Mouse (Mus musculus): ENCODE data around the gene Rsg1. TPM values are rescaled to one million over a fixed set of nuclear protein-coding genes. Genes with fewer than 3 reads are reported as not detected.
A peak's percentile ranks its signal among the peaks of the same experiment; 100 is the strongest.

Rsg1 gene
- polyA plus RNA-seq, 1 experiment from 2014 or later, result 7.0 TPM

DNA sequence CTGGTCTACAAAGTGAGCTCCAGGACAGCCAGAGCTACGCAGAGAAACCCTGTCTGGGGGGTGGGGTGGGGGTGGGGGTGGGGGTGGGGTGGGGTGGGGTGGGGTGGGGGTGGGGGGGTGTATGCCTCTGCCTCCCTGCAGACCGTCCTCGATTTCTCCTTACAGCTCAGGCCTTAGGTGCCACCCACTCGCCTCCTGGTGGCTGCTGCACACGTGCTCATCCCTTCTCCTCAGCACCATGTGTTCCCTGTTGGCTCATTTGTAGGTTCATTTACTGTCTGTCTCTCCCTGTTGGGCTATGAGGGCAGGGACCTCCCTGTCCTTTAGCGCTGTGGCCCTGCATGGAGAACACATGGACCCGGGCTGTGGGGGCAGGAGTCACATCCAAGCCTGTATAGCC lies 57.5 kb downstream of the Rsg1 start:
- no peak overlapping the region for H3K27ac ChIP-seq
- peaks cover 23% of the 10 kb centered on the region for H3K27me3 ChIP-seq
- H3K4me3 ChIP-seq (replicated peaks), result no peak overlapping the region
- 0 out of 2 replicates have a peak, but pooled peaks cover 2% of the 10 kb centered on the region for H3K9me3 ChIP-seq
- 80% methylated on average over 6 of the region's 7 CpGs for WGBS
- H3K4me2 ChIP-seq, result no peak overlapping the region
- no peaks in the 10 kb centered on the region for H3K36me3 ChIP-seq (replicated peaks)
- H3K9ac ChIP-seq, result no peak overlapping the region
- H3K4me1 ChIP-seq, result peaks cover 23% of the 10 kb centered on the region; the same call in 1 of the 2 replicates
- ATAC-seq (ENCODE audit: low FRiP score), result no peak

DNA sequence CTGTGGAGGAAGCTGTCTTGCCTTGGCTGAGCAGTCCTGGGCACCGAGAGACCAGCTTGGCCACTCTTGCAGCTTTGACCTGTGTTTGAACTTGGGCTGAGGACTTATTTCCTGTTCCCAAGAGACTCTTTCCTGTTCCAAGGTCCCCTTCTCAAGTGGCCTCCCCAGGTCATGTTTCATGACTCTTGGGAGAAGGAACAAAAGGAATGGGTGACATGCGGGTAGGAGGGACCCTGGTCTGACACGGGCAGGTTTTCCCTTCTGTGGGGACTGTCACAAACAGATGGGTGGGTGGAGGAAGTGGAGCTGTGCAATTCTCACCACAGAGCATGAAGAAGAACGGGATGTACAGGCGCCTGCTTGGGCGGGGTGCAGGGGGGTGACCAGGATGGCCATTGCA lies 58.0 kb downstream of the Rsg1 start:
- WGBS, result 85% methylated on average over 6 of the region's 6 CpGs
- H3K27me3 ChIP-seq, result peaks cover 23% of the 10 kb centered on the region
- H3K4me3 ChIP-seq (replicated peaks), result no peak overlapping the region
- H3K9ac ChIP-seq, result no peak overlapping the region
- no peaks in the 10 kb centered on the region for H3K36me3 ChIP-seq (replicated peaks)
- no peak overlapping the region for H3K27ac ChIP-seq
- H3K9me3 ChIP-seq, result 0 out of 2 replicates have a peak, but pooled peaks cover 2% of the 10 kb centered on the region
- ATAC-seq (ENCODE audit: low FRiP score), result no peak
- H3K4me1 ChIP-seq, result peaks cover 23% of the 10 kb centered on the region; the same call in 1 of the 2 replicates
- H3K4me2 ChIP-seq, result no peak overlapping the region

DNA sequence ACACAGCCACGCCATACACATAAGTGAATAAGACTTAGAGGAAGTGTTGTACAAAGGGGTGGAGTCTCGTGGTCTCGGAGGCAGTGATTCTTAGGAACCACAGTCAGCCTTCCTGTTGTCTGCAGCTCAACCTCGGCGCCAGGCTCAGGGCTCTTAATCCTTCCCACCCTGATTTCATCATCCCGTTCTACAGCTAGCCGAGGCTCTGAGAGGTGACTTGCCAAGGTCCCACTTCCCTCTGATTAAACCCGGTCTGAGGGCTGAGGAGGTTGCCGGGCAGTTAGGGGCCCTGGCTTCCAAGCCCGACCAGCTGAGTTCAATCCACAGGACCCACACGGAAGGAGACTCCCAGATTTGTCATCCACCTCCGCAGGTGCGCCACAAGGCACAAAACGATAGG lies 59.1 kb downstream of the Rsg1 start:
- no peak overlapping the region for H3K9ac ChIP-seq
- no peak overlapping the region for H3K4me3 ChIP-seq (replicated peaks)
- peaks cover 23% of the 10 kb centered on the region; the same call in 1 of the 2 replicates for H3K4me1 ChIP-seq
- no peaks in the 10 kb centered on the region for H3K36me3 ChIP-seq (replicated peaks)
- H3K27me3 ChIP-seq, result peaks cover 28% of the 10 kb centered on the region
- WGBS, result 12% methylated on average over 14 of the region's 14 CpGs
- no peak overlapping the region for H3K27ac ChIP-seq
- peak overlapping the region; percentile 41 for H3K4me2 ChIP-seq
- H3K9me3 ChIP-seq, result 0 out of 2 replicates have a peak, but pooled peaks cover 2% of the 10 kb centered on the region
- peak; percentile 13; the same call in 1 of the 2 replicates for ATAC-seq (ENCODE audit: low FRiP score)

DNA sequence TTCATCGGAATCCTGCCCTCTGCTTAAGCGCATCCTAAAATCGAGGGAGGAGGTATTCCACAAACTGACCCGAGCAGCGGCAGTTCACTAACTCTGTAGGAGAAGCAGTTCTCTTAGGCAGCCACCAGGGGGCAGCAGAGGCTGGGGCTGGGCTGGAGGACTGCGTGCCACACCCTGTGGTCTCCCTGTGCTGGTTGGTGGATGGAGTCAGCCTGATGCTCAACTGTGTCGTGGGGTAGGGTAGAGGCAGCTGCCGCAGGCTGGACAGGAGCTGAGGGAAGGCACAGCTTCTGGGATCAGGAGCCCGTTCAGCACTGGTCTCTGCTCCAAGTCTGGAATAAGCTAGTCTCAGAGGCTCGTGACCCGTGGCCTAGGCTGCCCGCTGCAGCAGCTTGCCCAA lies 59.5 kb downstream of the Rsg1 start:
- H3K27me3 ChIP-seq, result peaks cover 28% of the 10 kb centered on the region

DNA sequence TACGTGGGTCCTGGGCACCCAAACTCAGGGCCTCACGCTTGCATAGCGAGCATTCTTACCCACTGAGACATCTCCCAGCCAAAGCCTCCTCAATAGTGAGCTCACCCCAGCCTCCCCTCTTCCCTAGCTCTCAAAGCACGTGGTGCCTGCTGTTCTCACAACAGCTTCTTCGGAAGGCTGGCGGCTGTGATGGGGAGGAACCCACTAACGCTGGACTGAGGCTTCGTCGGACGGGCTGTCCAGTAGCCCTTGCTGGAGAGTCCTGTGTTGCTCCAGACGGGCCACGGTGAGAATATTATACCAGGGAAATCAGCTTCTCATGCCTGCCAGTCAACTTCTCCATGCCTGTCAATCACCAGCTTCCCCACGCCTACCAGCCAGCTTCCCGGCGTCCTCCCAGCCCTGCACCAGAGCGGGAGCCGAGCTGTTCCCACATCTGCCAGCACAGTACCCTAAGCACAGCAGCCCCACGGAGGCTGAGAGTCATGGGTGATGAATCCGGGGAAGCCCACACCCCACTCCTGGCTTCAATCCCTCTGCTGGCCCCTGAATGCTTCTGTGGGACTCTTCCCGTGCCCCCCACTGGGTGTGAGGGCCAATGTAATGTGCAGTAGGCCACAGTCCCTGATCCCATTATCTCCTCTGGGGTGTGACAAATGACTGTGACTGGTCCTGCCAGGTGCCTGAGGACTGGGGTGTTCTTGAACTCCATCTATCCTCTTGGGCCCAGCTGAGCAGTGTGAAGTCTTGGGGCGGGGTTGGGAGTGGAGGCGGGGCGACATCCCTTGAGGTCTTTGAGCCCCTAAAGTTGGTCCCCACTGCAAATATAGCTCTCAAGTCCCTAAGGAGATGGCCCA lies 61.0 kb downstream of the Rsg1 start:
- peaks cover 28% of the 10 kb centered on the region for H3K27me3 ChIP-seq
- 47% methylated on average over 23 of the region's 23 CpGs for WGBS
- peaks cover 37% of the 10 kb centered on the region; the same call in 1 of the 2 replicates for H3K4me1 ChIP-seq
- H3K9ac ChIP-seq, result no peak overlapping the region
- H3K9me3 ChIP-seq, result no peaks in the 10 kb centered on the region
- ATAC-seq (ENCODE audit: low FRiP score), result peak; percentile 31; the same call in 1 of the 2 replicates
- H3K4me2 ChIP-seq, result no peak overlapping the region
- no peak overlapping the region for H3K27ac ChIP-seq
- H3K36me3 ChIP-seq (replicated peaks), result no peaks in the 10 kb centered on the region
- H3K4me3 ChIP-seq (replicated peaks), result no peak overlapping the region

More for the DNA sequence above, 59.5 kb downstream of the Rsg1 start:
- 20% methylated on average over 12 of the region's 12 CpGs for WGBS
- Histone ChIP-seq H3K4me3 (replicated peaks) (no peak overlapping the region), H3K9me3 (0 out of 2 replicates have a peak, but pooled peaks cover 1% of the 10 kb centered on the region), H3K9ac (no peak overlapping the region), H3K36me3 (replicated peaks) (no peaks in the 10 kb centered on the region), H3K4me1 (peaks cover 25% of the 10 kb centered on the region; the same call in 1 of the 2 replicates), H3K4me2 (peak overlapping the region; percentile 41), H3K27ac (no peak overlapping the region)
- peak; percentile 86 for ATAC-seq (ENCODE audit: low FRiP score)

Other genes with a start within 250 kb of the Rsg1 start
- gene Atp13a2, start 227.1 kb upstream of the Rsg1 start, polyA plus RNA-seq (2016; fragmentation: Nextera tagmentation; extraction: Ambion mirVana), result 75.5 and 82.3 TPM in 2 replicates
- gene Mfap2, start 203.5 kb upstream of the Rsg1 start, polyA plus RNA-seq (2016; fragmentation: Nextera tagmentation; extraction: Ambion mirVana), result 250 and 275 TPM in 2 replicates
- gene Crocc, start 153.4 kb upstream of the Rsg1 start, polyA plus RNA-seq (2016; fragmentation: Nextera tagmentation; extraction: Ambion mirVana), result 15.4 and 17.4 TPM in 2 replicates
- 52.7 and 56.8 TPM in 2 replicates for gene Necap2, start 135.6 kb upstream of the Rsg1 start, polyA plus RNA-seq (2016; fragmentation: Nextera tagmentation; extraction: Ambion mirVana)
- gene Spata21, start 125.6 kb upstream of the Rsg1 start, polyA plus RNA-seq (2016; fragmentation: Nextera tagmentation; extraction: Ambion mirVana), result 0.26 TPM in 1 of 2 replicates, not detected in the other
- 32.2 and 36.4 TPM in 2 replicates for gene Szrd1, start 74.2 kb upstream of the Rsg1 start, polyA plus RNA-seq (2016; fragmentation: Nextera tagmentation; extraction: Ambion mirVana)
- 24.7 and 26.9 TPM in 2 replicates for gene Fbxo42, start 66.0 kb upstream of the Rsg1 start, polyA plus RNA-seq (2016; fragmentation: Nextera tagmentation; extraction: Ambion mirVana)
- 1.9 and 2.6 TPM in 2 replicates for gene Arhgef19, start 25.5 kb downstream of the Rsg1 start, polyA plus RNA-seq (2016; fragmentation: Nextera tagmentation; extraction: Ambion mirVana)
- 1.9 and 2.0 TPM in 2 replicates for gene Epha2, start 87.3 kb downstream of the Rsg1 start, polyA plus RNA-seq (2016; fragmentation: Nextera tagmentation; extraction: Ambion mirVana)
- gene Fam131c, start 154.3 kb downstream of the Rsg1 start, polyA plus RNA-seq (2016; fragmentation: Nextera tagmentation; extraction: Ambion mirVana), result 1.00 and 1.1 TPM in 2 replicates
- gene Clcnka, start 184.8 kb downstream of the Rsg1 start, polyA plus RNA-seq (2016; fragmentation: Nextera tagmentation; extraction: Ambion mirVana), result not detected in 2 replicates
- not detected in 2 replicates for gene Clcnkb, start 202.1 kb downstream of the Rsg1 start, polyA plus RNA-seq (2016; fragmentation: Nextera tagmentation; extraction: Ambion mirVana)
- gene Hspb7, start 206.8 kb downstream of the Rsg1 start, polyA plus RNA-seq (2016; fragmentation: Nextera tagmentation; extraction: Ambion mirVana), result not detected in 2 replicates
- gene Srarp, start 222.1 kb downstream of the Rsg1 start, polyA plus RNA-seq (2016; fragmentation: Nextera tagmentation; extraction: Ambion mirVana), result not detected in 2 replicates
- 58.6 and 61.2 TPM in 2 replicates for gene Zbtb17, start 230.7 kb downstream of the Rsg1 start, polyA plus RNA-seq (2016; fragmentation: Nextera tagmentation; extraction: Ambion mirVana)

Data from forebrain, embryonic 12.5 days (tissue).